Mouse (Mus musculus) MEL (cell line): Measurements from ENCODE around the gene Gm49388. TPM values are rescaled to one million over a fixed set of nuclear protein-coding genes. Genes with fewer than 3 reads are reported as not detected.

Experiments
- DNase-seq: peaks from one replicate; pipeline ENCODE4 v3.0.0; 2011; ENCODE audit warnings: low read depth, low spot score
- H3K27ac ChIP-seq: 2 replicates; pipeline ENCODE4 v1.5.1; 2012; ENCODE audit warnings: low read depth, mild to moderate bottlenecking, control low read depth, low read length, moderate library complexity; ENCODE audit not compliant: control insufficient read depth
- H3K27me3 ChIP-seq, 2 experiments: fragments of 150-350 bp in 1 of 2; sonication (generic) in 1 of 2; 2 replicates each; pipeline ENCODE4 v1.6.1; 2012; ENCODE audit warnings: low read length in 2 of 2, mild to moderate bottlenecking in 2 of 2, improper control_type of control experiment in 1 of 2, moderate library complexity in 1 of 2; ENCODE audit not compliant: insufficient read depth in 2 of 2, control insufficient read depth in 1 of 2
- H3K36me3 ChIP-seq, 2 experiments: 2 replicates each; pipeline ENCODE4 v1.6.1; 2012 to 2014; ENCODE audit warnings: low read length in 2 of 2, improper control_type of control experiment in 1 of 2, inconsistent platforms in 1 of 2, mild to moderate bottlenecking in 1 of 2; ENCODE audit not compliant: insufficient read depth in 2 of 2, control insufficient read depth in 1 of 2
- H3K4me1 ChIP-seq, 2 experiments: fragments of 150-350 bp in 1 of 2; sonication (generic) in 1 of 2; 2 replicates each; pipeline ENCODE4 v1.6.1; 2012; ENCODE audit warnings: low read length in 2 of 2, improper control_type of control experiment in 1 of 2, mild to moderate bottlenecking in 1 of 2; ENCODE audit not compliant: insufficient read depth in 2 of 2, control insufficient read depth in 1 of 2
- H3K4me3 ChIP-seq, 2 experiments: fragments of 150-350 bp in 1 of 2; sonication (generic) in 1 of 2; 2 replicates each; pipeline ENCODE4 v1.5.1; 2012; ENCODE audit warnings: low read depth in 2 of 2, low read length in 2 of 2, mild to moderate bottlenecking in 2 of 2, moderate library complexity in 2 of 2, control low read depth in 1 of 2, improper control_type of control experiment in 1 of 2; ENCODE audit not compliant: control insufficient read depth in 1 of 2, insufficient read depth in 1 of 2
- H3K79me2 ChIP-seq: 2 replicates; pipeline ENCODE4 v1.6.1; 2012; ENCODE audit warnings: mild to moderate bottlenecking, low read length, moderate library complexity; ENCODE audit not compliant: control insufficient read depth, poor library complexity, insufficient read depth
- H3K9ac ChIP-seq: 2 replicates; pipeline ENCODE4 v1.6.1; 2012; ENCODE audit warnings: low read depth, mild to moderate bottlenecking, control low read depth, low read length, moderate library complexity; ENCODE audit not compliant: control insufficient read depth, poor library complexity, severe bottlenecking
- H3K9me3 ChIP-seq: fragments of 150-350 bp; sonication (generic); replicated peaks from 2 replicates; pipeline ENCODE4 v1.6.1; 2012; ENCODE audit warnings: mild to moderate bottlenecking, low read length, improper control_type of control experiment, moderate library complexity; ENCODE audit not compliant: insufficient read depth
- CHD1 ChIP-seq: IDR thresholded peaks from 2 replicates; pipeline ENCODE4 v1.6.1; 2012; ENCODE audit warnings: low read depth, mild to moderate bottlenecking, inconsistent platforms, low read length, improper control_type of control experiment
- CHD2 ChIP-seq: IDR thresholded peaks from 2 replicates; pipeline ENCODE4 v1.6.1; 2011; ENCODE audit warnings: low read length, improper control_type of control experiment
- CTCF ChIP-seq, 3 experiments: IDR thresholded peaks in 2 of 3; conservative IDR thresholded peaks in 1 of 3; 2 replicates each; pipeline ENCODE4 v1.5.1; 2011 to 2012; ENCODE audit warnings: low read length in 3 of 3, low read depth in 2 of 3, mild to moderate bottlenecking in 2 of 3, improper control_type of control experiment in 1 of 3, inconsistent platforms in 1 of 3, mixed read lengths in 1 of 3, moderate library complexity in 1 of 3; ENCODE audit not compliant: control insufficient read depth in 1 of 3, insufficient read depth in 1 of 3, poor library complexity in 1 of 3, severe bottlenecking in 1 of 3
- E2F4 ChIP-seq: IDR thresholded peaks from 2 replicates; pipeline ENCODE4 v1.6.1; 2011; ENCODE audit warnings: low read depth, low read length, improper control_type of control experiment, borderline replicate concordance
- ETS1 ChIP-seq: IDR thresholded peaks from 2 replicates; pipeline ENCODE4 v1.6.1; 2012; ENCODE audit warnings: low read depth, mild to moderate bottlenecking, inconsistent platforms, low read length, improper control_type of control experiment, moderate library complexity
- HCFC1 ChIP-seq: IDR thresholded peaks from 2 replicates; pipeline ENCODE4 v1.6.1; 2012; ENCODE audit warnings: low read depth, mild to moderate bottlenecking, inconsistent platforms, low read length, improper control_type of control experiment, moderate library complexity
- JUND ChIP-seq: IDR thresholded peaks from 2 replicates; pipeline ENCODE4 v1.6.1; 2011; ENCODE audit warnings: low read depth, mild to moderate bottlenecking, improper control_type of control experiment, low read length
- KAT2A ChIP-seq: conservative IDR thresholded peaks from 2 replicates; pipeline ENCODE4 v1.6.1; 2012; ENCODE audit warnings: low read depth, low read length, improper control_type of control experiment, inconsistent platforms
- MAFK ChIP-seq: IDR thresholded peaks from 2 replicates; pipeline ENCODE4 v1.6.1; 2011; ENCODE audit warnings: low read depth, mild to moderate bottlenecking, low read length, improper control_type of control experiment, borderline replicate concordance
- MAX ChIP-seq: IDR thresholded peaks from 2 replicates; pipeline ENCODE4 v1.6.1; 2011; ENCODE audit warnings: low read length, improper control_type of control experiment
- MEF2A ChIP-seq: IDR thresholded peaks from 2 replicates; pipeline ENCODE4 v1.6.1; 2014; ENCODE audit warnings: low read depth, mild to moderate bottlenecking, inconsistent platforms, low read length, improper control_type of control experiment; ENCODE audit not compliant: poor library complexity, insufficient replicate concordance, severe bottlenecking; ENCODE audit errors: extremely low read depth
- MYB ChIP-seq: IDR thresholded peaks from 2 replicates; pipeline ENCODE4 v1.6.1; 2011; ENCODE audit warnings: mild to moderate bottlenecking, low read depth, low read length, improper control_type of control experiment
- MYC ChIP-seq: IDR thresholded peaks from 2 replicates; pipeline ENCODE4 v1.6.1; 2011; ENCODE audit warnings: low read depth, mild to moderate bottlenecking, low read length, improper control_type of control experiment, moderate library complexity
- NRF1 ChIP-seq: IDR thresholded peaks from 2 replicates; pipeline ENCODE4 v1.6.1; 2014; ENCODE audit warnings: low read depth, mild to moderate bottlenecking, inconsistent platforms, low read length, improper control_type of control experiment, moderate library complexity; ENCODE audit not compliant: poor library complexity, insufficient read depth, severe bottlenecking
- POLR2A ChIP-seq, 2 experiments: IDR thresholded peaks; 2 replicates each; pipeline ENCODE4 v1.6.1; 2011 to 2012; ENCODE audit warnings: low read length in 2 of 2, mild to moderate bottlenecking in 2 of 2, control low read depth in 1 of 2, improper control_type of control experiment in 1 of 2, low read depth in 1 of 2, moderate library complexity in 1 of 2; ENCODE audit not compliant: control insufficient read depth in 1 of 2, insufficient read depth in 1 of 2, poor library complexity in 1 of 2
- POLR2AphosphoS2 ChIP-seq: IDR thresholded peaks from 2 replicates; pipeline ENCODE4 v1.6.1; 2011; ENCODE audit warnings: low read length, improper control_type of control experiment
- RAD21 ChIP-seq: IDR thresholded peaks from 2 replicates; pipeline ENCODE4 v1.6.1; 2011; ENCODE audit warnings: mild to moderate bottlenecking, low read depth, low read length, improper control_type of control experiment
- SIN3A ChIP-seq: IDR thresholded peaks from 2 replicates; pipeline ENCODE4 v1.6.1; 2012; ENCODE audit warnings: low read length, improper control_type of control experiment, inconsistent platforms
- TBP ChIP-seq: IDR thresholded peaks from 2 replicates; pipeline ENCODE4 v1.8.0; 2011; ENCODE audit warnings: low read depth, low read length, improper control_type of control experiment
- UBTF ChIP-seq: IDR thresholded peaks from 2 replicates; pipeline ENCODE4 v1.6.1; 2012; ENCODE audit warnings: low read depth, mild to moderate bottlenecking, inconsistent platforms, low read length, improper control_type of control experiment, moderate library complexity, borderline replicate concordance; ENCODE audit not compliant: insufficient read depth
- ZC3H11A ChIP-seq: IDR thresholded peaks from 2 replicates; pipeline ENCODE4 v1.6.1; 2012; ENCODE audit warnings: low read depth, mild to moderate bottlenecking, inconsistent platforms, low read length, improper control_type of control experiment
- ZMIZ1 ChIP-seq: IDR thresholded peaks from 2 replicates; pipeline ENCODE4 v1.6.1; 2012; ENCODE audit warnings: low read depth, mild to moderate bottlenecking, inconsistent platforms, low read length, improper control_type of control experiment, moderate library complexity
- polyA plus RNA-seq, 2 experiments: library from polyadenylated mRNA; stranded (reverse) in 1 of 2; unstranded in 1 of 2; fragments of >175 nt in 1 of 2; fragments of >200 nt in 1 of 2; gene quantifications; 2 replicates each; pipeline versions ENCODE4 v1.2.1 to v1.2.4; 2012; ENCODE audit warnings: low replicate concordance in 2 of 2, low read depth in 1 of 2; ENCODE audit not compliant: insufficient read length in 2 of 2, insufficient read depth in 1 of 2, missing spikeins in 1 of 2
- total RNA-seq: library from RNA; depleted of rRNA; stranded (reverse); fragments of 300-350 nt; gene quantifications from 2 replicates; pipeline ENCODE4 v1.2.3, GENCODE M21; 2012

The Gm49388 gene
- total and polyA plus RNA-seq, 3 experiments: 0.73 to 1.3 TPM; not detected in 1

GRCm38 (mm10) chr7:127801010-127801621, 15.7 kb downstream of the Gm49388 start:
- no peak overlapping the region for H3K27ac ChIP-seq
- no peak overlapping the region for H3K9ac ChIP-seq
- H3K9me3 ChIP-seq: no peaks in the 10 kb centered on the region
- H3K36me3 ChIP-seq: peaks cover 0 to 14% of the 10 kb centered on the region in 2 experiments; a peak in 3 of 4 replicates
- H3K79me2 ChIP-seq: no peaks in the 10 kb centered on the region; the same call in 1 of the 2 replicates
- H3K4me1 ChIP-seq: peaks cover 8 to 20% of the 10 kb centered on the region in 2 experiments
- no peak for DNase-seq
- no peaks in the 10 kb centered on the region for H3K27me3 ChIP-seq
- TF ChIP-seq CTCF (IDR thresholded peaks at IDR 0.05 in 2 of 3, conservative IDR thresholded peaks at IDR 0.05 in 1 of 3; ENCODE audit: control insufficient read depth in 1 of 3, insufficient read depth in 1 of 3, low read depth in 2 of 3, low read length in 3 of 3, poor library complexity in 1 of 3, severe bottlenecking in 1 of 3): no peak; a peak in 1 of 6 replicates
- no peak for TF ChIP-seq CHD1
- TF ChIP-seq MEF2A: no peak
- TF ChIP-seq POLR2A (IDR thresholded peaks at IDR 0.05; ENCODE audit: control insufficient read depth in 1 of 2, insufficient read depth in 1 of 2, low read depth in 1 of 2, low read length in 2 of 2, poor library complexity in 1 of 2): no peak
- TF ChIP-seq MYB: no peak
- TF ChIP-seq NRF1: no peak
- TF ChIP-seq CHD2: no peak
- TF ChIP-seq ZMIZ1: no peak
- no peak for TF ChIP-seq UBTF
- TF ChIP-seq ETS1: no peak
- no peak for TF ChIP-seq RAD21
- TF ChIP-seq JUND: no peak
- no peak for TF ChIP-seq ZC3H11A
- no peak for TF ChIP-seq MAFK
- TF ChIP-seq TBP: no peak
- no peak for TF ChIP-seq MYC
- TF ChIP-seq MAX: no peak
- H3K4me3 ChIP-seq: no peak overlapping the region

GRCm38 (mm10) chr7:127802313-127802712, 16.9 kb downstream of the Gm49388 start:
- Histone ChIP-seq H3K27ac (no peak overlapping the region), H3K79me2 (peaks cover 1% of the 10 kb centered on the region; the same call in 1 of the 2 replicates), H3K9ac (no peak overlapping the region), H3K36me3 (peaks cover 0 to 18% of the 10 kb centered on the region in 2 experiments; a peak in 3 of 4 replicates), H3K4me3 (no peak overlapping the region), H3K9me3 (no peaks in the 10 kb centered on the region), H3K4me1 (peaks cover 16 to 31% of the 10 kb centered on the region in 2 experiments), H3K27me3 (no peaks in the 10 kb centered on the region)
- TF ChIP-seq ZC3H11A (no peak), POLR2AphosphoS2 (no peak), SIN3A (no peak), MYB (no peak), CHD1 (no peak), NRF1 (no peak), ZMIZ1 (no peak), E2F4 (no peak), KAT2A (no peak), HCFC1 (no peak), MEF2A (no peak)
- no peak for DNase-seq
